Mouse (Mus musculus): ENCODE data around the gene Herc3.

DNA sequence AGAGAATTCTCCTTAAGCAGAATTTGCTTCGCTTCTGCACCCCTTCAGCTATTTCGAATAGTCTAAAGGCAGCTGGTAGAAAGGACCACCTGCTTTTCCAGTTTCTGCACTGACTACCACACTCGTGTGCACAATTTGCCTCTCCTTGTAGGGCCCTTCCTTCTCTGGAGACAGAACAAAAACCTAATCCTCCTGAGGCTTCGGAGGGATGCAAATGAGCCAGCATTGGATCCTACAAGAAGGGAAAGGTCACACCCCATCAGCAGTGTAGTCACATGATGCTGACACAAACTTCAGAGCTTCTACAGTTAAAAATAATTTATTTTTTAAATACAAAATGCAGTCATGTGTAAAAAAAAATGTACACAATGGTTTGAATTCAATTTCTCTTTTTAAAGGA, 99.9 kb downstream of the Herc3 start:
- TF ChIP-seq CTCF (IDR thresholded peaks at IDR 0.05; ENCODE audit: low read depth): no peak
- TF ChIP-seq EP300 (IDR thresholded peaks at IDR 0.05; ENCODE audit: low read depth): no peak

Data from liver, embryonic 14.5 days (tissue).